Mouse (Mus musculus) midbrain, embryonic 15.5 days (tissue): Measurements from ENCODE around the gene Apopt1. TPM values are rescaled to one million over a fixed set of nuclear protein-coding genes. Genes with fewer than 3 reads are reported as not detected.

ENCODE experiments used
- ATAC-seq: fragments of 200-750 bp; cut with Nextera tagmentation; replicated peaks from 2 replicates; pipeline ENCODE4 v1.8.0; 2017; ENCODE audit warnings: moderate TSS enrichment
- H3K27ac ChIP-seq: fragments of 300-500 bp; sonication (generic); 2 replicates; pipeline ENCODE4 v1.5.1; 2015; ENCODE audit warnings: mild to moderate bottlenecking, inconsistent platforms
- H3K27me3 ChIP-seq: fragments of 300-500 bp; sonication (generic); replicated peaks from 2 replicates; pipeline ENCODE4 v1.6.1; 2015; ENCODE audit warnings: inconsistent platforms
- H3K36me3 ChIP-seq: fragments of 300-500 bp; sonication (generic); replicated peaks from 2 replicates; pipeline ENCODE4 v1.6.1; 2015; ENCODE audit warnings: inconsistent platforms
- H3K4me1 ChIP-seq: fragments of 300-500 bp; sonication (generic); 2 replicates; pipeline ENCODE4 v1.6.1; 2015; ENCODE audit warnings: inconsistent platforms
- H3K4me2 ChIP-seq: fragments of 300-500 bp; sonication (generic); 2 replicates; pipeline ENCODE4 v1.6.1; 2015; ENCODE audit warnings: inconsistent platforms, mild to moderate bottlenecking, moderate library complexity
- H3K4me3 ChIP-seq: fragments of 300-500 bp; sonication (generic); 2 replicates; pipeline ENCODE4 v1.5.1; 2015; ENCODE audit warnings: mild to moderate bottlenecking, inconsistent platforms
- H3K9ac ChIP-seq: fragments of 300-500 bp; sonication (generic); 2 replicates; pipeline ENCODE4 v1.6.1; 2015; ENCODE audit warnings: mild to moderate bottlenecking, inconsistent platforms
- H3K9me3 ChIP-seq: fragments of 300-500 bp; sonication (generic); 2 replicates; pipeline ENCODE4 v1.6.1; 2016; ENCODE audit warnings: inconsistent platforms
- WGBS: fragments of 180-500 bp; shearing (Covaris S2); methylation state at CpG from one replicate; pipeline ENCODE4 v1.1.7; 2015; ENCODE audit warnings: mixed read lengths; 5-methylcytosine and 5-hydroxymethylcytosine counted together
- polyA plus RNA-seq: library from polyadenylated mRNA; unstranded; fragments of >200 nt; fragmentation: Nextera tagmentation; extraction: Ambion mirVana; gene quantifications from 2 replicates; pipeline ENCODE4 v1.2.1, GENCODE M21; 2015

The Apopt1 gene
- polyA plus RNA-seq, 1 experiment from 2014 or later, result 55.3 TPM

- peak within 1 kb of the TSS; percentile 98 for H3K9ac ChIP-seq
- ATAC-seq, result peak; percentile 88
- under 1% methylated on average over 31 of the region's 31 CpGs for WGBS
Measured at GRCm38 (mm10) chr12:111672176-111672575, 40.9 kb upstream of the Apopt1 start, which contains the start of gene Ckb. Gene Ckb, minus strand, starts transcription at chr12:111672338.

GRCm38 (mm10) chr12:111672581-111672980 is 40.5 kb upstream of the Apopt1 start:
- WGBS, result 8% methylated on average over 12 of the region's 12 CpGs
- H3K9ac ChIP-seq, result peak overlapping the region; percentile 98
- peak overlapping the region; percentile 93 for H3K27ac ChIP-seq
- no peaks in the 10 kb centered on the region for H3K27me3 ChIP-seq
- 0 out of 2 replicates have a peak, but pooled peaks cover 5% of the 10 kb centered on the region for H3K36me3 ChIP-seq
- H3K4me3 ChIP-seq, result peak overlapping the region; percentile 84
- no peaks in the 10 kb centered on the region for H3K9me3 ChIP-seq
- peak; percentile 26 for ATAC-seq
- peak overlapping the region; percentile 74 for H3K4me2 ChIP-seq
- peaks cover 45% of the 10 kb centered on the region for H3K4me1 ChIP-seq

More at GRCm38 (mm10) chr12:111672176-111672575, 40.9 kb upstream of the Apopt1 start, which contains the start of gene Ckb:
- Histone ChIP-seq H3K4me2 (peak within 1 kb of the TSS; percentile 74), H3K4me3 (peak within 1 kb of the TSS; percentile 84), H3K36me3 (0 out of 2 replicates have a peak, but pooled peaks cover 5% of the 10 kb centered on the region), H3K4me1 (peaks cover 41% of the 10 kb centered on the region), H3K27ac (peak within 1 kb of the TSS; percentile 93), H3K27me3 (no peaks in the 10 kb centered on the region), H3K9me3 (no peaks in the 10 kb centered on the region)

- no peak for ATAC-seq
- Histone ChIP-seq H3K9me3 (no peaks in the 10 kb centered on the region), H3K4me2 (no peak overlapping the region), H3K36me3 (0 out of 2 replicates have a peak, but pooled peaks cover 3% of the 10 kb centered on the region), H3K4me1 (peaks cover 42% of the 10 kb centered on the region), H3K27ac (no peak overlapping the region), H3K9ac (no peak overlapping the region), H3K27me3 (no peaks in the 10 kb centered on the region), H3K4me3 (no peak overlapping the region)
- 60% methylated on average over 2 of the region's 2 CpGs for WGBS
Measured at GRCm38 (mm10) chr12:111674850-111675486, 38.1 kb upstream of the Apopt1 start.

- peaks cover 32% of the 10 kb centered on the region for H3K4me1 ChIP-seq
- H3K27ac ChIP-seq, result no peak overlapping the region
- no peak overlapping the region for H3K4me2 ChIP-seq
- H3K36me3 ChIP-seq, result no peaks in the 10 kb centered on the region
- 83% methylated on average over 6 of the region's 6 CpGs for WGBS
- no peaks in the 10 kb centered on the region for H3K9me3 ChIP-seq
- H3K27me3 ChIP-seq, result no peaks in the 10 kb centered on the region
- no peak overlapping the region; the same call in 1 of the 2 replicates for H3K9ac ChIP-seq
- H3K4me3 ChIP-seq, result no peak overlapping the region
- no peak for ATAC-seq
Measured at GRCm38 (mm10) chr12:111675797-111676580, 37.1 kb upstream of the Apopt1 start.

- peak overlapping the region; percentile 91 for H3K4me3 ChIP-seq
- H3K27ac ChIP-seq, result peak overlapping the region; percentile 96
- ATAC-seq, result peak; percentile 21
- H3K36me3 ChIP-seq, result no peaks in the 10 kb centered on the region
- H3K9me3 ChIP-seq, result no peaks in the 10 kb centered on the region
- peak overlapping the region; percentile 89 for H3K4me2 ChIP-seq
- WGBS, result 21% methylated on average over 5 of the region's 5 CpGs
- H3K27me3 ChIP-seq, result no peaks in the 10 kb centered on the region
- peaks cover 30% of the 10 kb centered on the region for H3K4me1 ChIP-seq
- H3K9ac ChIP-seq, result peak overlapping the region; percentile 81
Measured at GRCm38 (mm10) chr12:111677421-111677820, 35.6 kb upstream of the Apopt1 start.

GRCm38 (mm10) chr12:111677882-111678669 is 35.0 kb upstream of the Apopt1 start, which contains the start of gene Trmt61a:
Gene Trmt61a, plus strand, starts transcription at chr12:111678105.
- Histone ChIP-seq H3K4me1 (peaks cover 24% of the 10 kb centered on the region), H3K4me3 (peak within 1 kb of the TSS; percentile 91), H3K36me3 (no peaks in the 10 kb centered on the region), H3K4me2 (peak within 1 kb of the TSS; percentile 89), H3K9ac (peak within 1 kb of the TSS; percentile 81), H3K27me3 (no peaks in the 10 kb centered on the region), H3K27ac (peak within 1 kb of the TSS; percentile 96), H3K9me3 (no peaks in the 10 kb centered on the region)
- peak; percentile 89 for ATAC-seq
- WGBS, result 1% methylated on average over 51 of the region's 51 CpGs

GRCm38 (mm10) chr12:111678670-111678933 is 34.5 kb upstream of the Apopt1 start:
- Histone ChIP-seq H3K4me1 (peaks cover 24% of the 10 kb centered on the region), H3K9me3 (no peaks in the 10 kb centered on the region), H3K9ac (peak overlapping the region; percentile 81; the same call in 1 of the 2 replicates), H3K27me3 (no peaks in the 10 kb centered on the region), H3K4me3 (peak overlapping the region; percentile 91), H3K4me2 (peak overlapping the region; percentile 89), H3K36me3 (no peaks in the 10 kb centered on the region), H3K27ac (no peak overlapping the region)
- WGBS, result 8% methylated on average over 13 of the region's 13 CpGs
- 0 out of 2 replicates have a peak, but pooled peaks have one; percentile 19 for ATAC-seq

GRCm38 (mm10) chr12:111678997-111679396 is 34.1 kb upstream of the Apopt1 start:
- ATAC-seq, result no peak
- Histone ChIP-seq H3K4me2 (peak overlapping the region; percentile 89), H3K4me1 (peaks cover 24% of the 10 kb centered on the region), H3K27ac (no peak overlapping the region), H3K36me3 (no peaks in the 10 kb centered on the region), H3K9me3 (no peaks in the 10 kb centered on the region), H3K4me3 (peak overlapping the region; percentile 91), H3K9ac (no peak overlapping the region), H3K27me3 (no peaks in the 10 kb centered on the region)
- 67% methylated on average over 7 of the region's 7 CpGs for WGBS

- Histone ChIP-seq H3K9me3 (no peaks in the 10 kb centered on the region), H3K4me3 (no peak overlapping the region), H3K4me1 (peaks cover 24% of the 10 kb centered on the region), H3K27ac (no peak overlapping the region), H3K27me3 (no peaks in the 10 kb centered on the region), H3K9ac (no peak overlapping the region), H3K4me2 (no peak overlapping the region), H3K36me3 (no peaks in the 10 kb centered on the region)
- ATAC-seq, result no peak
- 93% methylated on average over 13 of the region's 13 CpGs for WGBS
Measured at GRCm38 (mm10) chr12:111680661-111681060, 32.4 kb upstream of the Apopt1 start.

GRCm38 (mm10) chr12:111681305-111681704 is 31.8 kb upstream of the Apopt1 start:
- H3K9ac ChIP-seq, result no peak overlapping the region
- no peak overlapping the region for H3K4me3 ChIP-seq
- H3K4me2 ChIP-seq, result no peak overlapping the region
- no peak for ATAC-seq
- WGBS, result 75% methylated on average over 8 of the region's 8 CpGs
- no peaks in the 10 kb centered on the region for H3K36me3 ChIP-seq
- peaks cover 24% of the 10 kb centered on the region for H3K4me1 ChIP-seq
- H3K27me3 ChIP-seq, result no peaks in the 10 kb centered on the region
- no peak overlapping the region for H3K27ac ChIP-seq
- H3K9me3 ChIP-seq, result no peaks in the 10 kb centered on the region

GRCm38 (mm10) chr12:111682003-111682402 is 31.1 kb upstream of the Apopt1 start:
- H3K9ac ChIP-seq, result no peak overlapping the region
- H3K36me3 ChIP-seq, result no peaks in the 10 kb centered on the region
- no peak overlapping the region for H3K4me3 ChIP-seq
- no peak overlapping the region for H3K27ac ChIP-seq
- WGBS, result 86% methylated on average over 5 of the region's 5 CpGs
- H3K9me3 ChIP-seq, result no peaks in the 10 kb centered on the region
- H3K4me2 ChIP-seq, result no peak overlapping the region
- peaks cover 26% of the 10 kb centered on the region for H3K4me1 ChIP-seq
- no peak for ATAC-seq
- H3K27me3 ChIP-seq, result no peaks in the 10 kb centered on the region

GRCm38 (mm10) chr12:111682806-111683205 is 30.3 kb upstream of the Apopt1 start:
- H3K9me3 ChIP-seq, result no peaks in the 10 kb centered on the region
- 71% methylated on average over 5 of the region's 5 CpGs for WGBS
- no peak overlapping the region for H3K9ac ChIP-seq

More at GRCm38 (mm10) chr12:111682806-111683205, 30.3 kb upstream of the Apopt1 start:
- Histone ChIP-seq H3K4me3 (no peak overlapping the region), H3K4me1 (peaks cover 27% of the 10 kb centered on the region), H3K27me3 (no peaks in the 10 kb centered on the region), H3K27ac (no peak overlapping the region), H3K36me3 (no peaks in the 10 kb centered on the region), H3K4me2 (no peak overlapping the region)
- no peak for ATAC-seq
